Mouse (Mus musculus): ENCODE measurements around the gene Tmem86b. TPM values are rescaled to one million over a fixed set of nuclear protein-coding genes. Genes with fewer than 3 reads are reported as not detected.
A peak's percentile ranks its signal among the peaks of the same experiment; 100 is the strongest.

Gene Tmem86b
- polyA plus RNA-seq, 1 experiment, result 31.9 TPM

GRCm38 (mm10) chr7:4641155-4641554 is 9.9 kb upstream of the Tmem86b start:
- Histone ChIP-seq H3K4me1 (ENCODE audit: control insufficient read depth, insufficient read depth, insufficient read length) (no peaks in the 10 kb centered on the region), H3K27ac (ENCODE audit: insufficient read depth, low read length) (no peak overlapping the region), H3K27me3 (ENCODE audit: control insufficient read depth, insufficient read depth, low read length) (no peaks in the 10 kb centered on the region), H3K4me3 (ENCODE audit: extremely low read depth, insufficient read depth, insufficient read length) (no peak overlapping the region), H3K36me3 (ENCODE audit: control insufficient read depth, insufficient read depth, low read length) (peaks cover 58% of the 10 kb centered on the region)
- no peak for DNase-seq (ENCODE audit: low read depth in 1 of 2, low spot score in 2 of 2)
- TF ChIP-seq POLR2A (IDR thresholded peaks at IDR 0.05; ENCODE audit: low read depth, low read length) (no peak), CTCF (IDR thresholded peaks at IDR 0.05; ENCODE audit: extremely low read depth, insufficient read depth, insufficient read length, insufficient replicate concordance) (no peak)
- WGBS, result 93% methylated on average over 11 of the region's 11 CpGs

GRCm38 (mm10) chr7:4636179-4636578 is 5.0 kb upstream of the Tmem86b start:
- H3K4me1 ChIP-seq (ENCODE audit: control insufficient read depth, insufficient read depth, insufficient read length), result no peaks in the 10 kb centered on the region
- no peak overlapping the region for H3K27ac ChIP-seq (ENCODE audit: insufficient read depth, low read length)
- no peak for DNase-seq (ENCODE audit: low read depth in 1 of 2, low spot score in 2 of 2)
- 71% methylated on average over 4 of the region's 4 CpGs for WGBS
- TF ChIP-seq POLR2A (IDR thresholded peaks at IDR 0.05; ENCODE audit: low read depth, low read length) (no peak), CTCF (IDR thresholded peaks at IDR 0.05; ENCODE audit: extremely low read depth, insufficient read depth, insufficient read length, insufficient replicate concordance) (no peak)
- no peak overlapping the region for H3K4me3 ChIP-seq (ENCODE audit: extremely low read depth, insufficient read depth, insufficient read length)
- peaks cover 54% of the 10 kb centered on the region for H3K36me3 ChIP-seq (ENCODE audit: control insufficient read depth, insufficient read depth, low read length)
- no peaks in the 10 kb centered on the region for H3K27me3 ChIP-seq (ENCODE audit: control insufficient read depth, insufficient read depth, low read length)

GRCm38 (mm10) chr7:4630198-4630597 is 1.0 kb downstream of the Tmem86b start:
- TF ChIP-seq POLR2A (IDR thresholded peaks at IDR 0.05; ENCODE audit: low read depth, low read length) (no peak), CTCF (IDR thresholded peaks at IDR 0.05; ENCODE audit: extremely low read depth, insufficient read depth, insufficient read length, insufficient replicate concordance) (no peak)
- no peak for DNase-seq (ENCODE audit: low read depth in 1 of 2, low spot score in 2 of 2)
- Histone ChIP-seq H3K27me3 (ENCODE audit: control insufficient read depth, insufficient read depth, low read length) (no peaks in the 10 kb centered on the region), H3K36me3 (ENCODE audit: control insufficient read depth, insufficient read depth, low read length) (peaks cover 44% of the 10 kb centered on the region), H3K4me1 (ENCODE audit: control insufficient read depth, insufficient read depth, insufficient read length) (no peaks in the 10 kb centered on the region), H3K4me3 (ENCODE audit: extremely low read depth, insufficient read depth, insufficient read length) (no peak overlapping the region), H3K27ac (ENCODE audit: insufficient read depth, low read length) (no peak overlapping the region)
- 82% methylated on average over 1 of the region's 1 CpGs for WGBS

GRCm38 (mm10) chr7:4629586-4629985 is 1.6 kb downstream of the Tmem86b start:
- Histone ChIP-seq H3K4me3 (ENCODE audit: extremely low read depth, insufficient read depth, insufficient read length) (0 out of 2 replicates have a peak overlapping the region, but pooled peaks have one; percentile 6), H3K4me1 (ENCODE audit: control insufficient read depth, insufficient read depth, insufficient read length) (no peaks in the 10 kb centered on the region), H3K27me3 (ENCODE audit: control insufficient read depth, insufficient read depth, low read length) (no peaks in the 10 kb centered on the region), H3K27ac (ENCODE audit: insufficient read depth, low read length) (no peak overlapping the region), H3K36me3 (ENCODE audit: control insufficient read depth, insufficient read depth, low read length) (peaks cover 41% of the 10 kb centered on the region)
- WGBS, result 87% methylated on average over 5 of the region's 5 CpGs
- DNase-seq (ENCODE audit: low read depth in 1 of 2, low spot score in 2 of 2), result no peak
- TF ChIP-seq POLR2A (IDR thresholded peaks at IDR 0.05; ENCODE audit: low read depth, low read length) (no peak), CTCF (IDR thresholded peaks at IDR 0.05; ENCODE audit: extremely low read depth, insufficient read depth, insufficient read length, insufficient replicate concordance) (no peak)

- no peak for DNase-seq (ENCODE audit: low read depth in 1 of 2, low spot score in 2 of 2)
- H3K27ac ChIP-seq (ENCODE audit: insufficient read depth, low read length), result no peak overlapping the region
- no peak overlapping the region for H3K4me3 ChIP-seq (ENCODE audit: extremely low read depth, insufficient read depth, insufficient read length)
- no peaks in the 10 kb centered on the region; the same call in 1 of the 2 replicates for H3K4me1 ChIP-seq (ENCODE audit: control insufficient read depth, insufficient read depth, insufficient read length)
- no peak for TF ChIP-seq POLR2A (IDR thresholded peaks at IDR 0.05; ENCODE audit: low read depth, low read length)
- no peak for TF ChIP-seq CTCF (IDR thresholded peaks at IDR 0.05; ENCODE audit: extremely low read depth, insufficient read depth, insufficient read length, insufficient replicate concordance)
- H3K27me3 ChIP-seq (ENCODE audit: control insufficient read depth, insufficient read depth, low read length), result no peaks in the 10 kb centered on the region
- H3K36me3 ChIP-seq (ENCODE audit: control insufficient read depth, insufficient read depth, low read length), result peaks cover 12% of the 10 kb centered on the region
- 79% methylated on average over 2 of the region's 2 CpGs for WGBS
Observed at GRCm38 (mm10) chr7:4625928-4626327, 5.3 kb downstream of the Tmem86b start.

- no peak overlapping the region for H3K27ac ChIP-seq (ENCODE audit: insufficient read depth, low read length)
- no peak overlapping the region for H3K4me3 ChIP-seq (ENCODE audit: extremely low read depth, insufficient read depth, insufficient read length)
- 61% methylated on average over 1 of the region's 1 CpGs for WGBS
- H3K27me3 ChIP-seq (ENCODE audit: control insufficient read depth, insufficient read depth, low read length), result no peaks in the 10 kb centered on the region
- peak in 1 of 2 experiments; percentile 25 for DNase-seq (ENCODE audit: low read depth in 1 of 2, low spot score in 2 of 2)
- no peaks in the 10 kb centered on the region; the same call in 1 of the 2 replicates for H3K4me1 ChIP-seq (ENCODE audit: control insufficient read depth, insufficient read depth, insufficient read length)
- TF ChIP-seq POLR2A (IDR thresholded peaks at IDR 0.05; ENCODE audit: low read depth, low read length) (no peak), CTCF (IDR thresholded peaks at IDR 0.05; ENCODE audit: extremely low read depth, insufficient read depth, insufficient read length, insufficient replicate concordance) (no peak)
- H3K36me3 ChIP-seq (ENCODE audit: control insufficient read depth, insufficient read depth, low read length), result no peaks in the 10 kb centered on the region
Observed at GRCm38 (mm10) chr7:4624343-4624742, 6.9 kb downstream of the Tmem86b start.

- Histone ChIP-seq H3K4me1 (ENCODE audit: control insufficient read depth, insufficient read depth, insufficient read length) (no peaks in the 10 kb centered on the region; the same call in 1 of the 2 replicates), H3K36me3 (ENCODE audit: control insufficient read depth, insufficient read depth, low read length) (no peaks in the 10 kb centered on the region), H3K4me3 (ENCODE audit: extremely low read depth, insufficient read depth, insufficient read length) (no peak overlapping the region), H3K27me3 (ENCODE audit: control insufficient read depth, insufficient read depth, low read length) (no peaks in the 10 kb centered on the region), H3K27ac (ENCODE audit: insufficient read depth, low read length) (no peak overlapping the region)
- peak; percentile 47 to 72 for DNase-seq (ENCODE audit: low read depth in 1 of 2, low spot score in 2 of 2)
- TF ChIP-seq CTCF (IDR thresholded peaks at IDR 0.05; ENCODE audit: extremely low read depth, insufficient read depth, insufficient read length, insufficient replicate concordance) (peak; percentile 55; the same call in 1 of the 2 replicates), POLR2A (IDR thresholded peaks at IDR 0.05; ENCODE audit: low read depth, low read length) (no peak)
- WGBS, result 21% methylated on average over 4 of the region's 4 CpGs
Observed at GRCm38 (mm10) chr7:4623544-4624189, 7.6 kb downstream of the Tmem86b start.

Data from spleen, adult 2 months (tissue).